Mouse (Mus musculus): ENCODE data around the gene Medag. TPM values are rescaled to one million over a fixed set of nuclear protein-coding genes. Genes with fewer than 3 reads are reported as not detected.

Medag gene
- polyA plus RNA-seq, 1 experiment from 2014 or later, result 2.4 TPM

- no peak overlapping the region for H3K9ac ChIP-seq
- H3K4me1 ChIP-seq (replicated peaks), result peaks cover 15% of the 10 kb centered on the region
- no peak for ATAC-seq
- H3K36me3 ChIP-seq, result no peaks in the 10 kb centered on the region
- H3K4me3 ChIP-seq (replicated peaks), result no peak overlapping the region
- H3K9me3 ChIP-seq, result no peaks in the 10 kb centered on the region
- no peak overlapping the region for H3K4me2 ChIP-seq (replicated peaks)
- peaks cover 16% of the 10 kb centered on the region for H3K27me3 ChIP-seq (replicated peaks)
- WGBS, result 74% methylated on average over 9 of the region's 9 CpGs
- H3K27ac ChIP-seq, result no peak overlapping the region
Observed at GRCm38 (mm10) chr5:149414369-149415167, 3.0 kb downstream of the Medag start.

- H3K4me1 ChIP-seq (replicated peaks), result peaks cover under 1% of the 10 kb centered on the region; the same call in 1 of the 2 replicates
- WGBS, result 96% methylated on average over 4 of the region's 4 CpGs
Observed at GRCm38 (mm10) chr5:149417381-149417780, 5.8 kb downstream of the Medag start.

GRCm38 (mm10) chr5:149426525-149426924 is 15.0 kb downstream of the Medag start:
- no peak overlapping the region for H3K4me3 ChIP-seq (replicated peaks)
- no peaks in the 10 kb centered on the region for H3K27me3 ChIP-seq (replicated peaks)
- H3K9me3 ChIP-seq, result no peaks in the 10 kb centered on the region
- peaks cover 10% of the 10 kb centered on the region for H3K4me1 ChIP-seq (replicated peaks)
- H3K4me2 ChIP-seq (replicated peaks), result no peak overlapping the region
- ATAC-seq, result no peak
- 87% methylated on average over 3 of the region's 3 CpGs for WGBS
- H3K27ac ChIP-seq, result no peak overlapping the region
- no peaks in the 10 kb centered on the region for H3K36me3 ChIP-seq
- H3K9ac ChIP-seq, result no peak overlapping the region

More at GRCm38 (mm10) chr5:149417381-149417780, 5.8 kb downstream of the Medag start:
- Histone ChIP-seq H3K4me3 (replicated peaks) (no peak overlapping the region), H3K4me2 (replicated peaks) (no peak overlapping the region), H3K27ac (no peak overlapping the region), H3K36me3 (no peaks in the 10 kb centered on the region), H3K27me3 (replicated peaks) (peaks cover 7% of the 10 kb centered on the region; the same call in 1 of the 2 replicates), H3K9ac (no peak overlapping the region), H3K9me3 (no peaks in the 10 kb centered on the region)
- ATAC-seq, result no peak

DNA sequence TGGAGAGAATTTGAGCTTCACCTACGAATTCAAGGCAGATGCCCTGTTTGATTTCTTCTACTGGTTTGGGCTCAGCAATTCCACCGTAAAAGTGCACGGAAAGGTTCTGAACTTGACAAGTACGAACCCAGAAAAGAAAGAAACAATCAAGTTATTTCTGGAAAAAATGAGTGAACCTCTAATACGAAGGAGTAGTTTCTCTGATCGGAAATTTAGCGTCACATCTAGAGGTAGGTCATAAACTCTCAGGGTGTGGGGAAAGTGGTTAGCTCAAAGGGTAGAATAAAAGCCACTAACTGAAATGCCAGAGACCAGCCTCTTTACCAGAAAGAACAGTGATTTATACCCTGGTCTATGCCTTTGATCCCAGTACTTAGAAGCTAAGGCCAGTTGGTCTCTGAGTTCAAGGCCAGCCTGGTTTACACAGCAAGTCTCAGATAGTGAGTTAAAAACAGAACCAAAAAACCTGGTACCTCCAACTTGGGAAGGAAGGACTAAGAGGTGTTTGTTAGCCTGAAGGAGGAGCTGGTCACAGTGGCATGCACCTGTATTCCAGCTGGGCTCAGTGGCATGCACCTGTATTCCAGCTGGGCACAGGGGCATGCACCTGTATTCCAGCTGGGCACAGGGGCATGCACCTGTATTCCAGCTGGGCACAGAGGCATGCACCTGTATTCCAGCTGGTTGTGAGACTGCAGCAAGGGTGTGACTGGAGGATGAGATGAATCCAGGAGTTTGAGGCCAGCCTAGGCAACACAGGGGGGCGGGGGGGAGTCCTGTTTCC is 15.9 kb downstream of the Medag start:
- 89% methylated on average over 8 of the region's 8 CpGs for WGBS

DNA sequence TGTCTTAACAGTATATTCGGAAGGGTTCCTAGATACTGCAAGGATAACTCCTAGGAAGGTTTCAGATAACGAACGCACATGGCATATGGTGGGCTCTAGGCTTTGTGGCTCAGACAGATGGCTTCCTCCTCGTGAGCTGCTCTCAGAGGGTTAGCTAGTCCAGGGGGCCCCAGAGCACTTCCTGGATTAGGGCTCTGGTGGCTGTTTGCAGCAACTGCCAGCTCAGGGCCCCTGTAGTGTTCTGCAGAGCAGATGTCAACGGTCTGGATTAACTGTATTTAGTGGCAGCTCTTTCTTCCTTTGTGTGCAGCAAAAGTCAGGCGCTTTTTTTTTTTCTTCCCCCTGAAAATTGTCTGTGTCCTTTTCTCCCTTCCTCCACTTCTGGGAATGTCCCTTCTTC is 16.8 kb downstream of the Medag start:
- WGBS, result 18% methylated on average over 6 of the region's 6 CpGs
- H3K4me2 ChIP-seq (replicated peaks), result peak overlapping the region; percentile 18; the same call in 1 of the 2 replicates
- H3K9me3 ChIP-seq, result no peaks in the 10 kb centered on the region
- H3K4me1 ChIP-seq (replicated peaks), result peaks cover 10% of the 10 kb centered on the region
- no peak overlapping the region for H3K4me3 ChIP-seq (replicated peaks)
- H3K27me3 ChIP-seq (replicated peaks), result no peaks in the 10 kb centered on the region
- H3K9ac ChIP-seq, result no peak overlapping the region
- H3K27ac ChIP-seq, result peak overlapping the region; percentile 32; the same call in 1 of the 2 replicates
- no peaks in the 10 kb centered on the region for H3K36me3 ChIP-seq
- peak; percentile 80 for ATAC-seq

More for the DNA sequence above, 15.9 kb downstream of the Medag start:
- H3K9ac ChIP-seq, result no peak overlapping the region
- H3K27me3 ChIP-seq (replicated peaks), result no peaks in the 10 kb centered on the region
- no peak overlapping the region for H3K4me3 ChIP-seq (replicated peaks)
- ATAC-seq, result no peak
- H3K27ac ChIP-seq, result no peak overlapping the region
- H3K36me3 ChIP-seq, result no peaks in the 10 kb centered on the region
- H3K9me3 ChIP-seq, result no peaks in the 10 kb centered on the region
- no peak overlapping the region for H3K4me2 ChIP-seq (replicated peaks)
- peaks cover 10% of the 10 kb centered on the region for H3K4me1 ChIP-seq (replicated peaks)

DNA sequence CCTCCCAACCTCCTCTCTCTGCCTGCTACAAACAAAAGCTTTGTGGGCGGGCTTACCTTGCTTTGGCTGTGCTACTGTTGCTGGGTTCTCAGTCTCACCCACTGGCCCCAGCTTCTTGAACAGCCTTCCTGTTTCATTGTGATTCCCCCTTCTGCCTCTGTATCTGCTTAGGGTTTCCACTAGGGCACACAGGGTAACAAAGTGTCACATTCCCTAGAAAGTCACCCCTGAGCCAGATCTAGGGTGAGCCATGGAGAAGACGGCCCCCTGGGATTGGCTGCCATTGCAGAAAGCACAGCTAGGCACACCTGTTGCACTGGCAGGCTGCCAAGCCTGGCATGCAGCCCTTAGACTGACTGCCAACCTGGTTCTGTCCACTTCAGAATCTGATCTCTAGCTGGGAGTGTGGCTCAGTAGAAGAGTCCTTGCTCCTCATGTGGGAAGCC is 17.3 kb downstream of the Medag start:
- Histone ChIP-seq H3K9ac (no peak overlapping the region), H3K27me3 (replicated peaks) (no peaks in the 10 kb centered on the region), H3K4me1 (replicated peaks) (peaks cover 10% of the 10 kb centered on the region), H3K4me2 (replicated peaks) (no peak overlapping the region), H3K9me3 (no peaks in the 10 kb centered on the region), H3K27ac (peak overlapping the region; percentile 32; the same call in 1 of the 2 replicates), H3K4me3 (replicated peaks) (no peak overlapping the region), H3K36me3 (no peaks in the 10 kb centered on the region)
- 49% methylated on average over 2 of the region's 2 CpGs for WGBS
- peak; percentile 73 for ATAC-seq

GRCm38 (mm10) chr5:149429541-149429940 is 18.0 kb downstream of the Medag start:
- H3K27me3 ChIP-seq (replicated peaks), result no peaks in the 10 kb centered on the region
- ATAC-seq, result no peak
- no peaks in the 10 kb centered on the region for H3K36me3 ChIP-seq
- no peaks in the 10 kb centered on the region for H3K9me3 ChIP-seq
- H3K4me1 ChIP-seq (replicated peaks), result peaks cover 10% of the 10 kb centered on the region
- H3K9ac ChIP-seq, result no peak overlapping the region
- H3K27ac ChIP-seq, result no peak overlapping the region
- no peak overlapping the region for H3K4me3 ChIP-seq (replicated peaks)
- H3K4me2 ChIP-seq (replicated peaks), result no peak overlapping the region
- WGBS, result 65% methylated on average over 4 of the region's 4 CpGs

GRCm38 (mm10) chr5:149430943-149431342 is 19.4 kb downstream of the Medag start:
- no peak overlapping the region for H3K9ac ChIP-seq
- ATAC-seq, result no peak
- H3K4me2 ChIP-seq (replicated peaks), result no peak overlapping the region
- H3K9me3 ChIP-seq, result no peaks in the 10 kb centered on the region
- no peak overlapping the region for H3K4me3 ChIP-seq (replicated peaks)
- H3K27ac ChIP-seq, result no peak overlapping the region
- H3K4me1 ChIP-seq (replicated peaks), result peaks cover 10% of the 10 kb centered on the region
- WGBS, result 86% methylated on average over 3 of the region's 3 CpGs
- H3K27me3 ChIP-seq (replicated peaks), result no peaks in the 10 kb centered on the region
- no peaks in the 10 kb centered on the region for H3K36me3 ChIP-seq

DNA sequence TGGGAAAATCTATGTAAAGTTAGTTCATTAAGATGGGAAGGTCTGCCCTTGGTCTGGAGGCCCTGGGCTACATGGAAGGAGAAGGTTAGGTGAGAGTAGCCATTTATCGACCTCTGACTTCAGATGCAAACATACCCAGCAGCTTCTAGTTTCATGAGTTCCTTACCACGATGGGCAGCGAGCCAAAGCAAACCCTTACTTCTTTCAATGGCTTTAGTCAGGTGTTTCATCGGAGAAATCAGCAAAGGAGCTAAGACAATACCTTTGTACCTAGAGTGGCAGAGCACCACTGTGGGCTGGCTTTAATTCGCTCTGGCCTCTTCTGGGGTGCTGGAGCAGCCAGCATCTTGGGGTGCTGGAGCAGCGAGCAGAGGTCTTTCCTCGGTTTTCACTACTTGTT is 22.1 kb downstream of the Medag start:
- peaks cover 5% of the 10 kb centered on the region for H3K4me1 ChIP-seq (replicated peaks)
- H3K9me3 ChIP-seq, result no peaks in the 10 kb centered on the region
- H3K27me3 ChIP-seq (replicated peaks), result no peaks in the 10 kb centered on the region
- H3K4me3 ChIP-seq (replicated peaks), result no peak overlapping the region
- ATAC-seq, result peak; percentile 57
- H3K9ac ChIP-seq, result no peak overlapping the region
- H3K36me3 ChIP-seq, result no peaks in the 10 kb centered on the region
- H3K4me2 ChIP-seq (replicated peaks), result 0 out of 2 replicates have a peak overlapping the region, but pooled peaks have one; percentile 31
- 55% methylated on average over 7 of the region's 7 CpGs for whole genome bisulfite sequencing
- peak overlapping the region; percentile 64; the same call in 1 of the 2 replicates for H3K27ac ChIP-seq

DNA sequence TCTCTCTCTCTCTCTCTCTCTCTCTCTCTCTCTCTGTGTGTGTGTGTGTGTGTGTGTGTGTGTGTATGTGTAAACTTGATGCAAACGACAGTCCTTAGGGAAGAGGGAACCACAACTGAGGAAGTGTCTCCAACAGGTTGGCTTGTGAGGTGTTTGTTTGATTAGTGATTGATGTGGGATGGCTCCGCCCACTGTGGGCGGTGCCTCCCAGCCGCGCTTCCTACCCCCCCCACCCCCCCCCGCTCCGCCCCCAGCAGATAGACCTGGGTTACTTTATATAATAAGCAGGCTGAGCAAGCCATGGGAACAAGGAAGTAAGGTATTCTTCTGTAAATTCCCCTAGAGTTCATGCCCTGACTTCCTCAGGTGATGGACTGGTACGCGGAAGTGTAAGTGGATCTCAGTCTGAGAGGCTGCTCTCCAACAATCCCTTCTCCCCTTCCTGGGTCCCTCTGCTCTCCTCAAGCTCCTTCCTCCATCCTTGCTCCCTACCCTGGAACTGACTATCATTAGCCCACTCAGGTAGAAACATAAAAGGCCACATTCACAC is 22.7 kb downstream of the Medag start:
- H3K9me3 ChIP-seq, result no peaks in the 10 kb centered on the region
- peak; percentile 89 for ATAC-seq
- H3K36me3 ChIP-seq, result no peaks in the 10 kb centered on the region
- WGBS, result 9% methylated on average over 7 of the region's 9 CpGs
- no peaks in the 10 kb centered on the region for H3K27me3 ChIP-seq (replicated peaks)
- no peak overlapping the region for H3K9ac ChIP-seq
- peaks cover 2% of the 10 kb centered on the region; the same call in 1 of the 2 replicates for H3K4me1 ChIP-seq (replicated peaks)
- H3K4me3 ChIP-seq (replicated peaks), result no peak overlapping the region
- peak overlapping the region; percentile 6; the same call in 1 of the 2 replicates for H3K4me2 ChIP-seq (replicated peaks)
- no peak overlapping the region for H3K27ac ChIP-seq

DNA sequence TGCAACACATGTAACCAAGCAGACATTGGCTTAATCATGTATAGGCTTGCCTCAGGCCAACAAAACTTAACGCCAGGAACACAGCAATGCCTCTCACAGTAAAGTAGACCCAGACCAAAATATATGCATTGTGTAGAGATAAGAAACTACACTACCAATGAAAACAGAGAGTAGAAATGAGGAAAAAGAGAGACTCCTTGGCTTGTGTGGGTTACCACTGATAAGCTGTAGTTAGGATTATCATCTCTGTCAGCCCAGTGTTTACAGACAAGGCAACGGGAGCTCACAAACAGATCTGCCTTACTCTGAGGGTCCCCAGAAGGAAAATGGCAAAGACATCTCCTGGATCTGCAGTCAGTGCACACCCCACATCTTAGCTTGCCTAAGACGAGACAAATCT is 25.0 kb downstream of the Medag start:
- Histone ChIP-seq H3K4me3 (replicated peaks) (no peak overlapping the region), H3K27me3 (replicated peaks) (no peaks in the 10 kb centered on the region), H3K4me1 (replicated peaks) (peaks cover 14% of the 10 kb centered on the region), H3K9ac (no peak overlapping the region), H3K36me3 (no peaks in the 10 kb centered on the region), H3K27ac (no peak overlapping the region), H3K4me2 (replicated peaks) (no peak overlapping the region), H3K9me3 (no peaks in the 10 kb centered on the region)
- ATAC-seq, result no peak
- WGBS, result 60% methylated on average over 3 of the region's 3 CpGs

- 68% methylated on average over 6 of the region's 6 CpGs for WGBS
- ATAC-seq, result no peak
Observed at GRCm38 (mm10) chr5:149437150-149437549, 25.6 kb downstream of the Medag start.

More at GRCm38 (mm10) chr5:149437150-149437549, 25.6 kb downstream of the Medag start:
- peaks cover 18% of the 10 kb centered on the region for H3K4me1 ChIP-seq (replicated peaks)
- no peak overlapping the region for H3K4me3 ChIP-seq (replicated peaks)
- H3K9ac ChIP-seq, result no peak overlapping the region
- no peaks in the 10 kb centered on the region for H3K27me3 ChIP-seq (replicated peaks)
- no peaks in the 10 kb centered on the region for H3K9me3 ChIP-seq
- no peak overlapping the region for H3K27ac ChIP-seq
- H3K4me2 ChIP-seq (replicated peaks), result no peak overlapping the region
- no peaks in the 10 kb centered on the region for H3K36me3 ChIP-seq

Measured in intestine, embryonic 15.5 days (tissue).